Mouse (Mus musculus) midbrain, embryonic 12.5 days (tissue): ENCODE measurements around the gene B020031M17Rik. TPM values are rescaled to one million over a fixed set of nuclear protein-coding genes. Genes with fewer than 3 reads are reported as not detected.
"Not testable (repeated sequence)": the region's sequence is repeated elsewhere in the genome, so short reads cannot be mapped to it uniquely, and the experiment has no call there.

Experiments
- ATAC-seq: fragments of 200-750 bp; cut with Nextera tagmentation; 2 replicates; pipeline ENCODE4 v1.8.0; 2017; ENCODE audit warnings: low read depth, moderate TSS enrichment, moderate library complexity; ENCODE audit not compliant: low FRiP score
- H3K27ac ChIP-seq: fragments of 300-500 bp; sonication (generic); replicated peaks from 2 replicates; pipeline ENCODE4 v1.5.1; 2016; ENCODE audit warnings: mild to moderate bottlenecking
- H3K27me3 ChIP-seq: fragments of 300-500 bp; sonication (generic); 2 replicates; pipeline ENCODE4 v1.6.1; 2016; ENCODE audit warnings: mild to moderate bottlenecking
- H3K36me3 ChIP-seq: fragments of 300-500 bp; sonication (generic); 2 replicates; pipeline ENCODE4 v1.6.1; 2016
- H3K4me1 ChIP-seq: fragments of 300-500 bp; sonication (generic); 2 replicates; pipeline ENCODE4 v1.6.1; 2016
- H3K4me2 ChIP-seq: fragments of 300-500 bp; sonication (generic); replicated peaks from 2 replicates; pipeline ENCODE4 v1.6.1; 2016; ENCODE audit warnings: mild to moderate bottlenecking, moderate library complexity
- H3K4me3 ChIP-seq: fragments of 300-500 bp; sonication (generic); 2 replicates; pipeline ENCODE4 v1.5.1; 2016; ENCODE audit warnings: mild to moderate bottlenecking
- H3K9ac ChIP-seq: fragments of 300-500 bp; sonication (generic); replicated peaks from 2 replicates; pipeline ENCODE4 v1.6.1; 2016; ENCODE audit warnings: mild to moderate bottlenecking, moderate library complexity
- H3K9me3 ChIP-seq: fragments of 300-500 bp; sonication (generic); 2 replicates; pipeline ENCODE4 v1.6.1; 2016; ENCODE audit warnings: mild to moderate bottlenecking
- WGBS: fragments of 180-500 bp; shearing (Covaris S2); methylation state at CpG from one replicate; pipeline ENCODE4 v1.1.7; 2016; 5-methylcytosine and 5-hydroxymethylcytosine counted together
- polyA plus RNA-seq: library from polyadenylated mRNA; unstranded; fragments of >200 nt; fragmentation: Nextera tagmentation; extraction: Ambion mirVana; gene quantifications from 2 replicates; pipeline ENCODE4 v1.2.1, GENCODE M21; 2016

The B020031M17Rik gene
- polyA plus RNA-seq, 1 experiment from 2014 or later: not detected

DNA sequence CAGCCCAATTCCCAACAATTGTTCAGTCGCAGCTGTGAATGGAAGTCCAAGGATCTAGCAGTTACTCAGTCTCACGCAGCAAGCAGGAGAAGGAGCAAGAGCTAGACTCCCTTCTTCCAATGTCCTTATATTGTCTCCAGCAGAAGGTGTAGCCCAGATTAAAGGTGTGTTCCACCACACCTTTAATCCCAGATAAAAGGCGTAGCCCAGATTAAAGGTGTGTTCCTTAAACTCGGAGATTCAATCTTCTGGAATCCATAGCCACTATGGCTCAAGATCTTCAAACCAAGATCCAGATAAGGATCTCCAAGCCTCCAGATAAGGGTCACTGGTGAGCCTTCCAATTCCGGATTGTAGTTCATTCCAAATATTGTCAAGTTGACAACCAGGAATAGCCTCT is 21.4 kb downstream of the B020031M17Rik start, which contains the start of gene Gm21761:
Gm21761 (minus strand) TSS at position 101 of the 400 bp plus-strand sequence.
- not testable (repeated sequence) for H3K4me2 ChIP-seq, H3K36me3 ChIP-seq, H3K4me3 ChIP-seq, H3K9ac ChIP-seq, H3K27ac ChIP-seq, H3K4me1 ChIP-seq, H3K9me3 ChIP-seq, ATAC-seq, H3K27me3 ChIP-seq
- WGBS: no CpG with 5 or more reads among the region's 5 CpGs

- H3K4me2 ChIP-seq, H3K27ac ChIP-seq, H3K4me1 ChIP-seq, H3K36me3 ChIP-seq, H3K9ac ChIP-seq, H3K9me3 ChIP-seq, H3K27me3 ChIP-seq, ATAC-seq, H3K4me3 ChIP-seq: not testable (repeated sequence)
- WGBS: 84% methylated on average over 3 of the region's 3 CpGs
Observed at GRCm38 (mm10) chr13:119924597-119925340, 25.8 kb downstream of the B020031M17Rik start.

DNA sequence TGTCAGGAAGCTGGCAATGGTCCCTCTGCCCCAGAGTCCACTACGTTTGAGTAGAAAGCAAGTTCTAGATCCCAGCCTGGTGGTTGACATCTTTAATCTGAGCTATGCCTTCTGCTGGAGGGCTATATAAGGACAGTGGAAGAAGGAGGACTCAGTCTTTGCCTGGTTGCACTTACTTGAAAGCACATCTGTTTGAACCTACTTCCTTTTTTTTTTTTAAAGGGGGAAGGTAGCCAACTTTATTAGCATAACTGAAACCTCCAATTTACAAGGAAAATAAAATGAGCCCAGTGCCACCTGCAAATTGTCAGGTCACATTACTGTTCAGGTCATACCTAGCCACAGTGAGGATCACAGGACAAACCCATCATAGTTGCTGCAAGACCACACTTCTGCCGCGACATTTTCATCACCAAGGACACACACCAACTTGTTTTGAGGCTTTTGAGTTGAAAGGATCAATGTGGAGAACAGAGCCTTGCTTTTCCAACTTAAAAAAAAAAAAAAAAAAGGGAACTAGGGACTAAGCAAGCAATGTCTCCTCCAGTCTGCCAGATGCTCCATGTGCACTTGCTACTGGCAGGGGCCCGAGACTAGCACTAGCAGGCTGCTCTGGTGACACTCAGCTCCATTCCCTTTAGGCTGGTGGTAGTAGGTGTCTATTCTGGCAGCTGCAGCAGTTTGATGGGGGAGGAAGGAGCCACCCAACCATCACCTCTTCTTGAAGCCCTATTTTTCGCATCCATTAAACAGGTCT is 33.5 kb downstream of the B020031M17Rik start:
- WGBS: 85% methylated on average over 4 of the region's 5 CpGs
- not testable (repeated sequence) for ATAC-seq, H3K4me1 ChIP-seq

GRCm38 (mm10) chr13:119916449-119916848 is 34.2 kb downstream of the B020031M17Rik start:
- H3K36me3 ChIP-seq, H3K27me3 ChIP-seq, H3K9me3 ChIP-seq, H3K4me1 ChIP-seq, ATAC-seq, H3K4me3 ChIP-seq, H3K27ac ChIP-seq, H3K9ac ChIP-seq, H3K4me2 ChIP-seq: not testable (repeated sequence)
- 74% methylated on average over 2 of the region's 2 CpGs for WGBS

More for the DNA sequence above, 33.5 kb downstream of the B020031M17Rik start:
- not testable (repeated sequence) for H3K27ac ChIP-seq, H3K9ac ChIP-seq, H3K36me3 ChIP-seq, H3K4me3 ChIP-seq, H3K4me2 ChIP-seq, H3K27me3 ChIP-seq, H3K9me3 ChIP-seq

Other genes with a start within 250 kb of the B020031M17Rik start
- 1.7 and 2.6 TPM in 2 replicates for gene Nim1k, start 194.9 kb downstream of the B020031M17Rik start, polyA plus RNA-seq
- gene Zfp131, start 159.9 kb downstream of the B020031M17Rik start, polyA plus RNA-seq: 50.9 and 53.7 TPM in 2 replicates
- gene AF067063, start 120.6 kb downstream of the B020031M17Rik start, polyA plus RNA-seq: not detected in 2 replicates
- gene D13Ertd608e, start 114.8 kb downstream of the B020031M17Rik start, polyA plus RNA-seq: not detected in 2 replicates
- not detected in 2 replicates for gene Tcstv1, start 56.0 kb downstream of the B020031M17Rik start, polyA plus RNA-seq
- gene Gm21761, start 21.5 kb downstream of the B020031M17Rik start, polyA plus RNA-seq: not detected in 2 replicates
- gene Gm36079, start 76.2 kb upstream of the B020031M17Rik start, polyA plus RNA-seq: not detected in 2 replicates
- not detected in 2 replicates for gene Gm21188, start 101.4 kb upstream of the B020031M17Rik start, polyA plus RNA-seq
- gene Gm20767, start 189.4 kb upstream of the B020031M17Rik start, polyA plus RNA-seq: not detected in 2 replicates
- not detected in 2 replicates for gene Gm21818, start 221.6 kb upstream of the B020031M17Rik start, polyA plus RNA-seq